Mouse (Mus musculus) adrenal gland, adult 2 months (tissue): ENCODE measurements at regions not wholly inside any gene's neighbourhood (a gene's known extent, or its start where the extent isn't known, plus 50 kb on each side); places are given as distances from the start of the nearest gene placed in this dataset.

Experiments
- DNase-seq: peaks from one replicate; pipeline ENCODE4 v3.0.0; 2021

GRCm38 (mm10) chr3:131056893-131057660 is 53.2 kb upstream of the Lef1 start:
- DNase-seq = no peak

GRCm38 (mm10) chr3:131054241-131054972 is 55.9 kb upstream of the Lef1 start:
- no peak for DNase-seq

GRCm38 (mm10) chr3:131047716-131048115 is 62.6 kb upstream of the Lef1 start:
- peak; percentile 64 for DNase-seq

- peak; percentile 62 for DNase-seq
These were observed 63.9 kb upstream of the Lef1 start for GRCm38 (mm10) chr3:131046412-131046811.

- no peak for DNase-seq
These were observed 70.0 kb upstream of the Lef1 start for GRCm38 (mm10) chr3:131040214-131040825.

GRCm38 (mm10) chr3:131037095-131037494 is 73.2 kb upstream of the Lef1 start:
- DNase-seq = peak; percentile 29

GRCm38 (mm10) chr3:131034774-131035173 is 75.5 kb upstream of the Lef1 start:
- no peak for DNase-seq

- no peak for DNase-seq
These were observed 83.9 kb upstream of the Lef1 start for GRCm38 (mm10) chr3:131026336-131026735.

GRCm38 (mm10) chr3:131019163-131019956 is 90.9 kb upstream of the Lef1 start:
- DNase-seq = peak; percentile 32

GRCm38 (mm10) chr3:131017899-131018298 is 92.4 kb upstream of the Lef1 start:
- peak; percentile 57 for DNase-seq

GRCm38 (mm10) chr3:131016104-131016503 is 94.2 kb upstream of the Lef1 start:
- no peak for DNase-seq

- no peak for DNase-seq
These were observed 96.1 kb upstream of the Lef1 start for GRCm38 (mm10) chr3:131014092-131014716.

- no peak for DNase-seq
These were observed 109.6 kb upstream of the Lef1 start for GRCm38 (mm10) chr3:131000701-131001100.

- DNase-seq = no peak
These were observed 110.0 kb upstream of the Lef1 start for GRCm38 (mm10) chr3:131000252-131000651.

GRCm38 (mm10) chr3:130999818-131000217 is 110.5 kb upstream of the Lef1 start:
- no peak for DNase-seq

- DNase-seq = no peak
These were observed 111.8 kb upstream of the Lef1 start for GRCm38 (mm10) chr3:130998433-130998832.

- no peak for DNase-seq
These were observed 113.5 kb upstream of the Lef1 start for GRCm38 (mm10) chr3:130996786-130997185.

- DNase-seq = no peak
These were observed 118.3 kb upstream of the Lef1 start for GRCm38 (mm10) chr3:130991971-130992370.

GRCm38 (mm10) chr3:130986708-130987107 is 123.6 kb upstream of the Lef1 start:
- DNase-seq = no peak

- DNase-seq = no peak
These were observed 124.2 kb upstream of the Lef1 start for GRCm38 (mm10) chr3:130986101-130986500.

- DNase-seq = no peak
These were observed 128.7 kb upstream of the Lef1 start for GRCm38 (mm10) chr3:130981566-130981965.
